Mouse (Mus musculus) C2C12 (cell line): ENCODE results near the gene Sema4a.

Experiments used
- CEBPB ChIP-seq: IDR thresholded peaks from one replicate; pipeline ENCODE4 v1.6.1; 2011; ENCODE audit warnings: low read depth, mild to moderate bottlenecking, control low read depth, moderate library complexity
- CTCF ChIP-seq: IDR thresholded peaks from one replicate; pipeline ENCODE4 v1.5.1; 2011; ENCODE audit not compliant: control insufficient read depth, insufficient read depth, insufficient read length
- MAX ChIP-seq: IDR thresholded peaks from one replicate; pipeline ENCODE4 v1.6.1; 2011; ENCODE audit warnings: mild to moderate bottlenecking, control low read depth
- MYOD1 ChIP-seq: IDR thresholded peaks from one replicate; pipeline ENCODE4 v1.6.1; 2011; ENCODE audit warnings: low read depth; ENCODE audit not compliant: control insufficient read depth, insufficient read length
- USF1 ChIP-seq: IDR thresholded peaks from one replicate; pipeline ENCODE4 v1.6.1; 2011; ENCODE audit warnings: low read depth, mild to moderate bottlenecking, control low read depth, moderate library complexity

DNA sequence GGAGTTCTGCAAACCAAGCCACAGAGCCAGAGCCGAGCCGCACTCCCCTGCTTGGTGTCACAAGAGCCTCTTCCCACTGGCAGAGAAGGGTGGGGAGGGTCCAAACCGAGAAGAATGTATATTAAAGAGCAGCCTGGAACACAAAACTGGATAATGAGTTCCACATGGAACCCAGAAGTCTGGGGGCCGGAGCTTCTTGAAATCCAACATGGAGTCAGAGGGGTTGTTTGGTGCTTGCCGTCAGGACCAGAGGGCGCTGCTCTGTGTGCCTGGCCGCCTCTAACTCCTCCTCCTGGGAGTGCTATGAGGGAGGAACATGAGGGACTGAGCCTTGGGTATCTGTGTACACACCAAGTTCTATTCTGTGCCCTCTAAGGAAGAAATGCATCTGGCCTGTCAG lies 44.8 kb upstream of the Sema4a start:
- no peak for TF ChIP-seq CTCF
- TF ChIP-seq USF1: no peak
- no peak for TF ChIP-seq MAX
- TF ChIP-seq CEBPB: no peak
- no peak for TF ChIP-seq MYOD1
